Mouse (Mus musculus): ENCODE measurements at regions not wholly inside any gene's neighbourhood (a gene's known extent, or its start where the extent isn't known, plus 50 kb on each side); places are given as distances from the start of the nearest gene placed in this dataset.

DNA sequence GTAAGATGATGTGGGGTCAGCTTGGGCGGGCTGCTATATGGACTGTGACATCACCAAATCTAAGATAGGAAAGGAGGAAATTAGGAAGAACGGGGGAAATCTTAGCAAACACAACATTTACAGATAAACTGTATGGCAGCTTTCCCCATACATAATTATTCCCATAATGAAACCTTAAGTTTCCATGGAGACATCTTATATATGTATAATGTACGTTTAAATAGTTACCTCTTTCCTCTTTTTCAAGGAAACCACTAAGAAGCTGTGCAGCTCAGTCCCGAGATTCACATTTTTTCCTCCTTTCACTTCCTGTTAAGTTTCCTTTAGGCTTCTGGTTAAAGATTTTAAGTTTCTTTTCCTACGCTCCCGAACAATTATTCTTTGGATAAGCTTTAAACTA lies 175.1 kb upstream of the Thbs1 start:
- H3K9me3 ChIP-seq (ENCODE audit: control insufficient read depth, low read length): no peaks in the 10 kb centered on the region
- H3K4me1 ChIP-seq (ENCODE audit: control insufficient read depth): no peaks in the 10 kb centered on the region
- no peaks in the 10 kb centered on the region for H3K36me3 ChIP-seq (ENCODE audit: control insufficient read depth)
- no peaks in the 10 kb centered on the region for H3K27me3 ChIP-seq (ENCODE audit: control insufficient read depth)
- no peak overlapping the region for H3K4me3 ChIP-seq (replicated peaks)
- no peak for TF ChIP-seq GATA1 (IDR thresholded peaks at IDR 0.05; ENCODE audit: low read length)
- no peak for TF ChIP-seq TAL1 (IDR thresholded peaks at IDR 0.05; ENCODE audit: low read length)

GRCm38 (mm10) chr2:117938283-117939049 lies 173.2 kb upstream of the Thbs1 start:
- H3K4me1 ChIP-seq (ENCODE audit: control insufficient read depth): no peaks in the 10 kb centered on the region
- no peaks in the 10 kb centered on the region for H3K9me3 ChIP-seq (ENCODE audit: control insufficient read depth, low read length)
- no peak overlapping the region for H3K4me3 ChIP-seq (replicated peaks)
- TF ChIP-seq TAL1 (IDR thresholded peaks at IDR 0.05; ENCODE audit: low read length) (no peak), GATA1 (IDR thresholded peaks at IDR 0.05; ENCODE audit: low read length) (no peak)
- no peaks in the 10 kb centered on the region for H3K27me3 ChIP-seq (ENCODE audit: control insufficient read depth)
- no peaks in the 10 kb centered on the region for H3K36me3 ChIP-seq (ENCODE audit: control insufficient read depth)

DNA sequence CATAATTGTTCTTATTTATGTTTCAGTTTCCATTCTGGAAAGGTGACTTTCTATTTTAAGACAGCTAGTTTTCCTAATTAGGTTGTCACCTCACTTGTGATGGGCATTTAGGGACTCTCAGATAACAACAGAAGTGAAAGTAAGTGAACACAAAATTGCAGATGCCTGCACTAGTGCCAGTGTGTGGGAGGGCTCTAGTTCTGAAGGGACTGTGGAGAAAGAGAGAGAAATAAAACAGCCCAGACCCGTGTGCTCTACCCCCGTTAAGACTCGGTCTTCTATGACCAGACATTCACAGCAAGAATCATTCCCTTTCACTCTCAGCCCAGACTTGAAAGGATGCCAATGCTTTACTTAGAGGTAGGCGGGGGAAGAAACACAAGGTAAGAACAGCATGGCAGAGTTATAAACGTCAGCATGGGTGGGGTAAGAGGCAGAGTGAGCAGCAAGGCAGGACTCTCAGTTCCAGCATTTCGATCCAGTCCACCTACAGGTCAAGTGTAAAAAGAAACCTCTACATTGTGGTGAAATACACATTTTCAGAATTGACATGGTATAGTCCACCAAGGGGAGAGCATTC lies 170.1 kb upstream of the Thbs1 start:
- Histone ChIP-seq H3K27me3 (ENCODE audit: control insufficient read depth) (no peaks in the 10 kb centered on the region), H3K4me3 (replicated peaks) (no peak overlapping the region), H3K4me1 (ENCODE audit: control insufficient read depth) (no peaks in the 10 kb centered on the region), H3K9me3 (ENCODE audit: control insufficient read depth, low read length) (no peaks in the 10 kb centered on the region), H3K36me3 (ENCODE audit: control insufficient read depth) (no peaks in the 10 kb centered on the region)
- TF ChIP-seq GATA1 (IDR thresholded peaks at IDR 0.05; ENCODE audit: low read length): no peak
- TF ChIP-seq TAL1 (IDR thresholded peaks at IDR 0.05; ENCODE audit: low read length): no peak

DNA sequence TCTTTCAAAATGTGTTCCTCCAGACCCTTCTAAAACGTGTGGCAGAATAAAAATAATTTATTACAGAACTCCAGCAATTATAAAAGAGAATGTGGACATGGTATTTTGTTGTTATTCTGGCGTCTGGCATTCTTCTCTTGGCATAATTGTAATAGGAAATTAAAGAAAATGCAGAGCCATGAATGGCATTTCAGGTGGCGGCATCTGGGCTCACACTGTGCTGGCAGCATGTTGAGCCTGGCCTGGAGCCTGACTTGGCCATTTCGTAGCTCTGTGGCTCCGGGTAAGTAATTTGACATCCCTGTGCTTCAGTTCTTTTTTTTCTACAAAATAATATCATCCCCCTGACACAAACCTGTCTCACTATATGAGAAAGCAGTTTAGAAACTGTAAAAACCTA lies 168.0 kb upstream of the Thbs1 start:
- Histone ChIP-seq H3K4me3 (replicated peaks) (no peak overlapping the region), H3K4me1 (ENCODE audit: control insufficient read depth) (no peaks in the 10 kb centered on the region), H3K9me3 (ENCODE audit: control insufficient read depth, low read length) (no peaks in the 10 kb centered on the region), H3K27me3 (ENCODE audit: control insufficient read depth) (no peaks in the 10 kb centered on the region), H3K36me3 (ENCODE audit: control insufficient read depth) (no peaks in the 10 kb centered on the region)
- TF ChIP-seq TAL1 (IDR thresholded peaks at IDR 0.05; ENCODE audit: low read length) (no peak), GATA1 (IDR thresholded peaks at IDR 0.05; ENCODE audit: low read length) (no peak)

- no peaks in the 10 kb centered on the region for H3K27me3 ChIP-seq (ENCODE audit: control insufficient read depth)
- H3K36me3 ChIP-seq (ENCODE audit: control insufficient read depth): no peaks in the 10 kb centered on the region
- H3K4me1 ChIP-seq (ENCODE audit: control insufficient read depth): no peaks in the 10 kb centered on the region
- no peaks in the 10 kb centered on the region for H3K9me3 ChIP-seq (ENCODE audit: control insufficient read depth, low read length)
- no peak overlapping the region for H3K4me3 ChIP-seq (replicated peaks)
- TF ChIP-seq TAL1 (IDR thresholded peaks at IDR 0.05; ENCODE audit: low read length): no peak
- no peak for TF ChIP-seq GATA1 (IDR thresholded peaks at IDR 0.05; ENCODE audit: low read length)
Measured at GRCm38 (mm10) chr2:117944325-117944724, 167.4 kb upstream of the Thbs1 start.

- TF ChIP-seq GATA1 (IDR thresholded peaks at IDR 0.05; ENCODE audit: low read length): no peak
- TF ChIP-seq TAL1 (IDR thresholded peaks at IDR 0.05; ENCODE audit: low read length): no peak
- H3K4me3 ChIP-seq (replicated peaks): no peak overlapping the region
- no peaks in the 10 kb centered on the region for H3K4me1 ChIP-seq (ENCODE audit: control insufficient read depth)
- H3K36me3 ChIP-seq (ENCODE audit: control insufficient read depth): no peaks in the 10 kb centered on the region
- H3K27me3 ChIP-seq (ENCODE audit: control insufficient read depth): no peaks in the 10 kb centered on the region
- no peaks in the 10 kb centered on the region for H3K9me3 ChIP-seq (ENCODE audit: control insufficient read depth, low read length)
Measured at GRCm38 (mm10) chr2:117944942-117945341, 166.7 kb upstream of the Thbs1 start.

GRCm38 (mm10) chr2:117950431-117951336 lies 161.0 kb upstream of the Thbs1 start:
- no peak for TF ChIP-seq TAL1 (IDR thresholded peaks at IDR 0.05; ENCODE audit: low read length)
- Histone ChIP-seq H3K27me3 (ENCODE audit: control insufficient read depth) (no peaks in the 10 kb centered on the region), H3K4me3 (replicated peaks) (no peak overlapping the region), H3K9me3 (ENCODE audit: control insufficient read depth, low read length) (no peaks in the 10 kb centered on the region), H3K4me1 (ENCODE audit: control insufficient read depth) (no peaks in the 10 kb centered on the region), H3K36me3 (ENCODE audit: control insufficient read depth) (no peaks in the 10 kb centered on the region)

DNA sequence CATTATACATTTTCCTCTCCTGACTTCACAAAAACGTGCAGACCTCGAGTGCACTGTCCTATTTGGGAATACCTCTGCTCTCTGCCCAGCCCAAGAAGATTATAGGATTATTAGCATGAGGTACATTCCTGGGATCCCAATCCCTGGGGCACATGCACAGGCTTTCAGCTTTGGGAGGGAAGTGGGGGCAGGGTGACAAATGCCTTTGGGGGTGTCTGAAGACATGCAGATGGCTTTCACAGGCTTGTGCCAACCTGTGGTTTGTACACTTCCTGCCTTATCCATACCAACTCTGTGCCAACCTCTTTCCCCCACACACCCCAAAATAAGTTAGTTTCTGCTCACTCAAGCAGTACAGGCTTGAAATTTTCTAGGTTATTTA lies 160.3 kb upstream of the Thbs1 start:
- no peaks in the 10 kb centered on the region for H3K36me3 ChIP-seq (ENCODE audit: control insufficient read depth)
- H3K4me1 ChIP-seq (ENCODE audit: control insufficient read depth): no peaks in the 10 kb centered on the region
- H3K9me3 ChIP-seq (ENCODE audit: control insufficient read depth, low read length): no peaks in the 10 kb centered on the region
- TF ChIP-seq GATA1 (IDR thresholded peaks at IDR 0.05; ENCODE audit: low read length): no peak
- no peak for TF ChIP-seq TAL1 (IDR thresholded peaks at IDR 0.05; ENCODE audit: low read length)
- H3K4me3 ChIP-seq (replicated peaks): no peak overlapping the region
- H3K27me3 ChIP-seq (ENCODE audit: control insufficient read depth): no peaks in the 10 kb centered on the region

DNA sequence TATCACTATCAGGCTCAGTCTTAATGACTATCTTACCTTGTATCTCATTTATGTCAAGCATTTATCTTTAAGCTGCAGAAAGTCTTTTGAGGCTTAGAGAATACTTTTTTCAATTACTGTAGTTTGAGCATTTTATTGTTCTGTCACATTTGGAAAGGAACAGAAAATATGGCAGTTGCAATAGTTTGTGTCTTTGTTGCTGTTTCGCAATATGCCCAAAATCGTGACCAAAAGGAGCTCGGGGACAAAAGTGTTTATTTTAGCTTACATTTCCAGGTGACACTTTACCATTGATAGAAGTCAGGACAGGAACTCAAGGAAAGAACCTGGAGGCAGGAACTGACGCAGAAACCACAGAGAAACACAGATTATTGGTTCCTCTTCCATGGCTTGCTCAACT lies 152.9 kb upstream of the Thbs1 start:
- H3K4me3 ChIP-seq (replicated peaks): no peak overlapping the region

More for the DNA sequence above, 152.9 kb upstream of the Thbs1 start:
- Histone ChIP-seq H3K27me3 (ENCODE audit: control insufficient read depth) (no peaks in the 10 kb centered on the region), H3K36me3 (ENCODE audit: control insufficient read depth) (no peaks in the 10 kb centered on the region), H3K4me1 (ENCODE audit: control insufficient read depth) (no peaks in the 10 kb centered on the region), H3K9me3 (ENCODE audit: control insufficient read depth, low read length) (no peaks in the 10 kb centered on the region)
- TF ChIP-seq TAL1 (IDR thresholded peaks at IDR 0.05; ENCODE audit: low read length) (no peak), GATA1 (IDR thresholded peaks at IDR 0.05; ENCODE audit: low read length) (no peak)

All from erythroblast, embryonic 14.5 days (primary cell).